8 mouse cellular contexts compared by ENCODE assay signal in genomic region chr2:128966641-128967580, GRCm38 (mm10). TPM values are rescaled to one million over a fixed set of nuclear protein-coding genes. Genes with fewer than 3 reads are reported as not detected.
DNase-seq lines count a peak whose midpoint lies in the region; ATAC-seq and TF ChIP-seq lines count a peak whose summit lies in the region.

Gene Zc3h6, plus strand, starts transcription at chr2:128967402.

- intact Hi-C loops in heart, postnatal 25 days (cut with DNase I) = loop anchor here (5.0 kb wide), 1 partner anchor 100 kb away; the partner anchor contains the start of gene Ttl

- under 1% methylated on average over 65 of the region's 65 CpGs for WGBS in forebrain, embryonic 14.5 days
- WGBS in lung, adult 2 months = under 1% methylated on average over 65 of the region's 65 CpGs

- no peak for TF ChIP-seq CTCF in lung, adult 2 months (IDR thresholded peaks at IDR 0.05; ENCODE audit: insufficient read depth, low read length)

- peak within 1 kb of the TSS; percentile 100 for H3K9ac ChIP-seq in forebrain, embryonic 14.5 days (ENCODE audit: low read length)

- peak; percentile 98 for ATAC-seq in forebrain, embryonic 14.5 days
- peak; percentile 98 for ATAC-seq in neutrophil, adult 5-6 weeks (ENCODE audit: extremely low read depth, insufficient number of reproducible peaks, low FRiP score, poor library complexity, severe bottlenecking)

- DNase-seq in ES-CJ7 (ENCODE audit: low read depth, low spot score) = peak; percentile 96
- DNase-seq in cerebellum, adult 11 months = peak; percentile 99
- peak; percentile 99 for DNase-seq in forebrain, embryonic 14.5 days (ENCODE audit: low spot score)
- peak; percentile 97 for DNase-seq in heart, postnatal 25 days (ENCODE audit: low spot score)
- DNase-seq in layer of hippocampus, adult 18-20 months (ENCODE audit: low spot score in 2 of 2) = peak; percentile 98 to 99
- peak; percentile 99 for DNase-seq in lung, adult 2 months
- peak; percentile 94 to 95 for DNase-seq in thymus, adult 18-20 months

- H3K27me3 ChIP-seq in forebrain, embryonic 14.5 days (replicated peaks; ENCODE audit: control insufficient read depth, insufficient read depth, low read length) = no peaks in the 10 kb centered on the region

- H3K36me3 ChIP-seq in forebrain, embryonic 14.5 days (ENCODE audit: control insufficient read depth, insufficient read depth, low read length) = no peaks in the 10 kb centered on the region

- peak; percentile 98 for TF ChIP-seq POLR2A in lung, adult 2 months (IDR thresholded peaks at IDR 0.05; ENCODE audit: borderline replicate concordance, extremely low read depth, low read depth, low read length)

- H3K27ac ChIP-seq in forebrain, embryonic 14.5 days (ENCODE audit: low read depth, low read length) = peak within 1 kb of the TSS; percentile 100

- no peaks in the 10 kb centered on the region for H3K9me3 ChIP-seq in forebrain, embryonic 14.5 days (replicated peaks; ENCODE audit: control insufficient read depth, low read length)

- peak within 1 kb of the TSS; percentile 63 for H3K4me2 ChIP-seq in forebrain, embryonic 14.5 days (ENCODE audit: low read length)

- H3K4me1 ChIP-seq in forebrain, embryonic 14.5 days (ENCODE audit: control insufficient read depth, insufficient read depth, low read length) = peaks cover 10% of the 10 kb centered on the region
- H3K4me1 ChIP-seq in lung, adult 2 months (ENCODE audit: control insufficient read depth, insufficient read depth, low read length) = peaks cover 2% of the 10 kb centered on the region; the same call in 1 of the 2 replicates

- peak within 1 kb of the TSS; percentile 82 for H3K4me3 ChIP-seq in forebrain, embryonic 14.5 days (ENCODE audit: low read depth, low read length)
- peak within 1 kb of the TSS; percentile 79 for H3K4me3 ChIP-seq in lung, adult 2 months (replicated peaks; ENCODE audit: extremely low read depth, low read depth, low read length)

RNA-seq across cellular contexts. Expression of gene Zc3h6, which starts in this region (rescaled TPM):
- polyA plus RNA-seq in forebrain, embryonic 14.5 days (2014; fragmentation: Nextera tagmentation; extraction: Ambion mirVana) = 4.3 and 4.6 TPM in 2 replicates
- 1 to 10 TPM; 3.6 to 4.9 TPM for total RNA-seq in heart, postnatal 25 days (2021)
- total RNA-seq in layer of hippocampus, adult 18-20 months (2021) = 10 to 100 TPM; 15.3 to 16.4 TPM
- polyA plus RNA-seq in lung, adult 2 months (2012; rRNA removed) = 1.00 and 1.3 TPM in 2 replicates
- 10.5 and 11.4 TPM in 2 replicates for total RNA-seq in neutrophil, adult 5-6 weeks (2017)

Comparison
In these comparisons a context has a peak if more than half of its experiments do, and no peak if none do; other contexts are left out.
1. Peak in every context shown above with its lines: DNase-seq, ATAC-seq, H3K4me3 ChIP-seq and H3K27ac ChIP-seq.